Mouse (Mus musculus) lung, postnatal 0 days (tissue): ENCODE measurements around the gene Smpd3.

Experiments used
- CTCF ChIP-seq: IDR thresholded peaks from 2 replicates; pipeline ENCODE4 v1.5.1; 2016; ENCODE audit warnings: antibody characterized with exemption, mild to moderate bottlenecking
- EP300 ChIP-seq: IDR thresholded peaks from 2 replicates; pipeline ENCODE4 v1.6.1; 2016; ENCODE audit warnings: antibody characterized with exemption, mild to moderate bottlenecking, control low read depth

- TF ChIP-seq EP300 (no peak), CTCF (no peak)
Observed at GRCm38 (mm10) chr8:106298261-106298660, 39.5 kb downstream of the Smpd3 start.
